Mouse (Mus musculus) neural tube, embryonic 13.5 days (tissue): ENCODE measurements at regions not wholly inside any gene's neighbourhood (a gene's known extent, or its start where the extent isn't known, plus 50 kb on each side); places are given as distances from the start of the nearest gene placed in this dataset.

Experiments
- ATAC-seq: fragments of 200-750 bp; cut with Nextera tagmentation; 2 replicates; pipeline ENCODE4 v1.8.0; 2017; ENCODE audit warnings: low read depth, mild to moderate bottlenecking, moderate TSS enrichment, moderate library complexity
- H3K27ac ChIP-seq: fragments of 300-500 bp; sonication (generic); replicated peaks from 2 replicates; pipeline ENCODE4 v1.5.1; 2015; ENCODE audit warnings: moderate library complexity, mild to moderate bottlenecking, inconsistent platforms
- H3K27me3 ChIP-seq: fragments of 300-500 bp; sonication (generic); 2 replicates; pipeline ENCODE4 v1.6.1; 2015; ENCODE audit warnings: mild to moderate bottlenecking, inconsistent platforms
- H3K36me3 ChIP-seq: fragments of 300-500 bp; sonication (generic); 2 replicates; pipeline ENCODE4 v1.6.1; 2015; ENCODE audit warnings: mild to moderate bottlenecking, inconsistent platforms
- H3K4me1 ChIP-seq: fragments of 300-500 bp; sonication (generic); replicated peaks from 2 replicates; pipeline ENCODE4 v1.6.1; 2015; ENCODE audit warnings: inconsistent platforms
- H3K4me2 ChIP-seq: fragments of 300-500 bp; sonication (generic); 2 replicates; pipeline ENCODE4 v1.6.1; 2015; ENCODE audit warnings: inconsistent platforms, mild to moderate bottlenecking, moderate library complexity
- H3K4me3 ChIP-seq: fragments of 300-500 bp; sonication (generic); 2 replicates; pipeline ENCODE4 v1.5.1; 2015; ENCODE audit warnings: mild to moderate bottlenecking, inconsistent platforms
- H3K9ac ChIP-seq: fragments of 300-500 bp; sonication (generic); 2 replicates; pipeline ENCODE4 v1.6.1; 2015; ENCODE audit warnings: moderate library complexity, mild to moderate bottlenecking, inconsistent platforms
- H3K9me3 ChIP-seq: fragments of 300-500 bp; sonication (generic); 2 replicates; pipeline ENCODE4 v1.6.1; 2016; ENCODE audit warnings: inconsistent platforms
- WGBS: fragments of 180-500 bp; shearing (Covaris S2); methylation state at CpG from one replicate; pipeline ENCODE4 v1.1.7; 2015; 5-methylcytosine and 5-hydroxymethylcytosine counted together

DNA sequence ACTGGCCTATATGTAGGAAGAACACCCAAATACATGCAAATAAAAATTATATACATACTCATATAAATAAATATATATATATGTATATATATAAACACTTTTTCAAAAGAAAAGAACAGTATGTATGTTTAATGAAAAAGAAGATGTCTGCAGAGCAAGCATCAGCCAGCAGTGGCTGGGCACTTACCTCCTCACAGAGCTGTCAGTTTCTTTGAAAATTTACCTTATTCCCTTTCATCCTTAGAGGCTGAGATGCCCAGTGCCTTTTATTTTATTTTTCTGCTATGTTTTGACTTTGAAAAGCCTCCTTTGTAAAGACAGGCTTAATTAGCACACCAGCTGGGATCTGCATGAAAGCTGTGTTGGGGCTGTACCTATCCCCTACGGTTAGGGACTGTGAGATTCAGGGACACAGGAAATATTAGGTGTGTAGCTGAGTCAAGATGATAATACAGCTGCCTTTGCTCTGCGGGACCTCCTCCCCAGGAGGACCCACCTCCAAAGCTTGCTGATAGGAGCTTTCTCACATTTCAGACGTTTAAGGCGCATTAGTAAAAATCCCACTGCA lies 751.0 kb upstream of the Tbl1xr1 start:
- Histone ChIP-seq H3K27ac (no peak overlapping the region), H3K4me3 (no peak overlapping the region), H3K4me1 (no peaks in the 10 kb centered on the region; the same call in 1 of the 2 replicates), H3K27me3 (no peaks in the 10 kb centered on the region), H3K9ac (no peak overlapping the region), H3K4me2 (no peak overlapping the region), H3K36me3 (no peaks in the 10 kb centered on the region), H3K9me3 (no peaks in the 10 kb centered on the region)
- WGBS = 46% methylated on average over 4 of the region's 4 CpGs
- ATAC-seq = no peak

GRCm38 (mm10) chr3:21341916-21342315 lies 734.5 kb upstream of the Tbl1xr1 start:
- Histone ChIP-seq H3K4me3 (no peak overlapping the region), H3K9me3 (no peaks in the 10 kb centered on the region), H3K4me2 (no peak overlapping the region), H3K27ac (no peak overlapping the region), H3K4me1 (no peaks in the 10 kb centered on the region), H3K9ac (no peak overlapping the region), H3K36me3 (no peaks in the 10 kb centered on the region), H3K27me3 (no peaks in the 10 kb centered on the region)
- no peak for ATAC-seq

- no peak overlapping the region for H3K9ac ChIP-seq
- no peaks in the 10 kb centered on the region for H3K4me1 ChIP-seq
- ATAC-seq = no peak
- no peak overlapping the region for H3K27ac ChIP-seq
- no peak overlapping the region for H3K4me3 ChIP-seq
- no peaks in the 10 kb centered on the region for H3K27me3 ChIP-seq
- H3K4me2 ChIP-seq = no peak overlapping the region
- H3K9me3 ChIP-seq = no peaks in the 10 kb centered on the region
- no peaks in the 10 kb centered on the region for H3K36me3 ChIP-seq
- 98% methylated on average over 1 of the region's 1 CpGs for WGBS
Measured at GRCm38 (mm10) chr3:21343095-21343494, 733.4 kb upstream of the Tbl1xr1 start.

GRCm38 (mm10) chr3:21349421-21349820 lies 727.0 kb upstream of the Tbl1xr1 start:
- Histone ChIP-seq H3K4me2 (no peak overlapping the region), H3K36me3 (no peaks in the 10 kb centered on the region), H3K27ac (no peak overlapping the region), H3K9ac (no peak overlapping the region), H3K4me3 (no peak overlapping the region), H3K9me3 (no peaks in the 10 kb centered on the region), H3K27me3 (no peaks in the 10 kb centered on the region), H3K4me1 (no peaks in the 10 kb centered on the region)
- no peak for ATAC-seq
- 75% methylated on average over 3 of the region's 3 CpGs for WGBS

- Histone ChIP-seq H3K27ac (peak overlapping the region; percentile 64), H3K4me1 (peaks cover 5% of the 10 kb centered on the region), H3K27me3 (no peaks in the 10 kb centered on the region), H3K36me3 (no peaks in the 10 kb centered on the region), H3K4me3 (no peak overlapping the region), H3K9ac (no peak overlapping the region), H3K4me2 (no peak overlapping the region), H3K9me3 (no peaks in the 10 kb centered on the region)
- ATAC-seq = no peak
- 69% methylated on average over 3 of the region's 3 CpGs for WGBS
Measured at GRCm38 (mm10) chr3:21356150-21356549, 720.3 kb upstream of the Tbl1xr1 start.

- H3K4me2 ChIP-seq = no peak overlapping the region
- 56% methylated on average over 6 of the region's 6 CpGs for WGBS
- no peak overlapping the region for H3K4me3 ChIP-seq
- peak overlapping the region; percentile 64 for H3K27ac ChIP-seq
- H3K27me3 ChIP-seq = no peaks in the 10 kb centered on the region
- peaks cover 5% of the 10 kb centered on the region for H3K4me1 ChIP-seq
- no peaks in the 10 kb centered on the region for H3K36me3 ChIP-seq
- ATAC-seq = peak; percentile 83
- H3K9ac ChIP-seq = no peak overlapping the region
- H3K9me3 ChIP-seq = no peaks in the 10 kb centered on the region
Measured at GRCm38 (mm10) chr3:21356831-21357712, 719.4 kb upstream of the Tbl1xr1 start.

GRCm38 (mm10) chr3:21358068-21358467 lies 718.4 kb upstream of the Tbl1xr1 start:
- Histone ChIP-seq H3K27ac (no peak overlapping the region), H3K4me3 (no peak overlapping the region), H3K4me2 (no peak overlapping the region), H3K4me1 (peaks cover 5% of the 10 kb centered on the region), H3K27me3 (no peaks in the 10 kb centered on the region), H3K9ac (no peak overlapping the region), H3K9me3 (no peaks in the 10 kb centered on the region), H3K36me3 (no peaks in the 10 kb centered on the region)
- 83% methylated on average over 6 of the region's 6 CpGs for WGBS
- no peak for ATAC-seq

DNA sequence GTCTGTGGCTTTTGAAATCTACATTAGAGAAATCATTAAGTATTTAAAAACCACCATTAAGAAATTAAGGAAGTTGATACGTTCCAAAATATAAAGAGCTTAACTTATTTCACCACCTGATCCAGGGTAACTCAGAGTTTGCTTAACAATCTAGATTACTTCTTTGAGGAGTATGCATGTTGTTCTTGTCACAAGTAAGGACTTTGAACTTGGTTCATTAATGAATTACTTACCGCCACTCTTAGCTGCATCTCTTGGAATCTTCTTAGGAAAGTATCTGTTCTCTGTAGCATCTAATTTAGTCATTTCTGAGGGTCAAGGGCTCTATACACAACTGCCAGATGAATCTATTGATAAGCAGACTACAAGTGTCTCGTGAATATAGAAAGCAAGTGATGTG lies 715.4 kb upstream of the Tbl1xr1 start:
- Histone ChIP-seq H3K9ac (no peak overlapping the region), H3K27ac (no peak overlapping the region), H3K27me3 (no peaks in the 10 kb centered on the region), H3K4me1 (peaks cover 5% of the 10 kb centered on the region), H3K9me3 (no peaks in the 10 kb centered on the region), H3K4me2 (no peak overlapping the region), H3K4me3 (no peak overlapping the region), H3K36me3 (no peaks in the 10 kb centered on the region)
- ATAC-seq = no peak
- WGBS = 88% methylated on average over 3 of the region's 3 CpGs

DNA sequence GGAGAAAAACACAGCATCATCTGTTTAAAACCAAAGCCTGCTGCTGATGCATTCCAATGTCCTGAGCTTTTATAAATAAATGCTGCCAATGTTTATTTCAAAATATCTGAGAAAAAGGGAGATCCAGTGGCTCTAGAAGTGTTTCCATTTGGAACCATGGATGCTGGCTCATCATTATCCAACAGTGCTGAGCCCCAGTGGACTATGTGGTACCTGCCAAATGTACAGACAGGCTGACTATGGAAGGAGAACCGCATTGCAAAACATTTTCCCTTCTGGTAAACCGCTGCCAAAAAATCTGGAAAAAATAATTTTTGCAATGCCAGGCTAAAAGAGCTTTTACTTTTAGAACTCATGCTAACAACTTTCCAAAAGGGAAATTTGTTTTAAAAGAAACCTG lies 696.6 kb upstream of the Tbl1xr1 start:
- WGBS = 95% methylated on average over 2 of the region's 2 CpGs
- no peaks in the 10 kb centered on the region for H3K27me3 ChIP-seq
- no peaks in the 10 kb centered on the region for H3K36me3 ChIP-seq
- H3K4me2 ChIP-seq = no peak overlapping the region
- no peaks in the 10 kb centered on the region for H3K9me3 ChIP-seq
- no peak overlapping the region for H3K9ac ChIP-seq
- no peak overlapping the region for H3K27ac ChIP-seq
- ATAC-seq = no peak
- H3K4me3 ChIP-seq = no peak overlapping the region
- H3K4me1 ChIP-seq = no peaks in the 10 kb centered on the region

DNA sequence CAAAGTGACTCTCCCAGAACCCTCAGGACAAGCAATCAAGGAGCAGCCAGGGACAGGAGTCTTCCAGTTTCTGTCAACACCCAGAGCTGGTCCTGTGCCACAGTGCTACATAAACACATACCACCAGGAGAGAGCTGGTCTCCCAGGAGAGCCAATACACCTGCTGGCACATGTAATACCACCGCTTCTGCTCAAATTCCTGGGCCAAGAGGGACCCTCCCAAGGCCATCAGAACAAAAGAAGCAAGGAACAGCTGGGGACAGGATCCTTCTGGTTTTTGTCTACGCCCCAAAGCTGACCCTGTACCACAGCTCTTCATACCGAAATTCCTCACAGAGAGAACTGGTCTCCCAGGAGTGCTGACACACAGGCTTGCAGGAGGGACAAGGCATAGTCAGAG lies 695.4 kb upstream of the Tbl1xr1 start:
- no peaks in the 10 kb centered on the region for H3K27me3 ChIP-seq
- no peaks in the 10 kb centered on the region for H3K36me3 ChIP-seq
- H3K4me2 ChIP-seq = no peak overlapping the region
- H3K4me3 ChIP-seq = no peak overlapping the region
- no peak for ATAC-seq
- no peak overlapping the region for H3K27ac ChIP-seq
- 59% methylated on average over 3 of the region's 3 CpGs for WGBS
- H3K4me1 ChIP-seq = no peaks in the 10 kb centered on the region
- no peaks in the 10 kb centered on the region for H3K9me3 ChIP-seq
- no peak overlapping the region for H3K9ac ChIP-seq

DNA sequence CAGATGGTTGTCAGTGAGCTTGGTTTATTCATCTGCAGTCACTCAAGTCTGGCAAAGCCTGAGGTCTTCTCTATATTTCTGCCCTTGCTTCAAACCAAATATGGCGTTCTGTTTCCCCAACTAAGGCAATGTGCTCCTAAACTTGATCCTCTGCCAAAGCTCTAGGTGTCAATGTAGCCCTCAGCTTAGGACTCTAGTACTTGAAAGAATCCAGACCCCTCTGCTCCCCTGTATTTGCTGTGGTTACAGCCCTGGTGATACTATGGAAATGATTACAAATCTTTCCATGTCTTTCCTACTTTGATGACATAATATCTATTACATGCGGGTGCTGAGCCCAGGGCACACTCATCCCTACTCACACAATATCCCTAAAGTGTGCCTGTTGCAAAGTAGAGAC lies 672.9 kb upstream of the Tbl1xr1 start:
- Histone ChIP-seq H3K9me3 (no peaks in the 10 kb centered on the region), H3K27me3 (no peaks in the 10 kb centered on the region), H3K27ac (no peak overlapping the region), H3K4me2 (no peak overlapping the region), H3K36me3 (no peaks in the 10 kb centered on the region), H3K9ac (no peak overlapping the region), H3K4me1 (no peaks in the 10 kb centered on the region), H3K4me3 (no peak overlapping the region)
- 96% methylated on average over 2 of the region's 2 CpGs for WGBS
- no peak for ATAC-seq

DNA sequence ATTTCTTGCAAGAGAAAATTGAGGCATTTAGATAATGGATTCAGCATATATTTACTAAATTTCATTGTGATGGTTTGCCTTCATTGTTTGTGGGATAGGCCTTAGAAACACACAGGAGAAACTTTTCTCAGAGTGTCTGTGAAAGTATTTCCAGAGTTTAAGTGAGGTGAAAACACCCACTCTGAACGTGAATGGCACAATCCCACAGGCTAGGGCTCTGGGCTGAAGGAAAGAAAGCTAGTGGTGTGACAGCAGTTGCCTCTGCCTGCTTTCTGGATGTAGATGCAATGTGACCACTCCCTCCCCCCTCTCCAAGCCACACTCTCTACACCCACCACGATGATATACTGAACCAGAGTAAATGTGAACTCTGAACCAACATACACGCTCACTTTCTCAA lies 672.4 kb upstream of the Tbl1xr1 start:
- 83% methylated on average over 3 of the region's 3 CpGs for WGBS
- Histone ChIP-seq H3K4me2 (no peak overlapping the region), H3K4me3 (no peak overlapping the region), H3K27me3 (no peaks in the 10 kb centered on the region), H3K9ac (no peak overlapping the region), H3K27ac (no peak overlapping the region), H3K9me3 (no peaks in the 10 kb centered on the region), H3K4me1 (no peaks in the 10 kb centered on the region), H3K36me3 (no peaks in the 10 kb centered on the region)
- no peak for ATAC-seq

- H3K4me2 ChIP-seq = no peak overlapping the region
- WGBS = 92% methylated on average over 5 of the region's 5 CpGs
- ATAC-seq = no peak
- H3K4me1 ChIP-seq = no peaks in the 10 kb centered on the region
- H3K27ac ChIP-seq = no peak overlapping the region
- no peaks in the 10 kb centered on the region for H3K27me3 ChIP-seq
- no peaks in the 10 kb centered on the region for H3K36me3 ChIP-seq
- no peak overlapping the region for H3K9ac ChIP-seq
- H3K4me3 ChIP-seq = no peak overlapping the region
- H3K9me3 ChIP-seq = no peaks in the 10 kb centered on the region
Measured at GRCm38 (mm10) chr3:21407077-21407476, 669.4 kb upstream of the Tbl1xr1 start.
